Comparison of ENCODE assay signal across 19 mouse cellular contexts in genomic region chr6:48702601-48703000, GRCm38 (mm10). TPM values are rescaled to one million over a fixed set of nuclear protein-coding genes. Genes with fewer than 3 reads are reported as not detected.
DNase-seq lines count a peak whose midpoint lies in the region; ATAC-seq lines count a peak whose summit lies in the region.
"Had no signal": no experiment of that assay in that cellular context is flagged by ENCODE, and none has a peak within 500 bp of the region (broad histone marks: within the 10 kb centered on the region; RNA-seq: fewer than 3 reads in every experiment).

No protein-coding gene starts in this region.

- intact Hi-C loops in left cerebral cortex, postnatal 14 days (cut with DNase I): no loop called here

- 58% methylated on average over 5 of the region's 5 CpGs for WGBS in heart, embryonic 13.5 days
- 58% methylated on average over 5 of the region's 5 CpGs for WGBS in kidney, embryonic 16.5 days

- no peak for ATAC-seq in heart, embryonic 13.5 days (ENCODE audit: extremely low read depth, insufficient number of reproducible peaks, low FRiP score, low TSS enrichment)
- no peak for ATAC-seq in kidney, embryonic 16.5 days (ENCODE audit: low FRiP score, low TSS enrichment)
- ATAC-seq: midbrain, embryonic 13.5 days had no signal

- peak overlapping the region; percentile 76 for H3K27ac ChIP-seq in heart, embryonic 13.5 days (replicated peaks)
- peak overlapping the region; percentile 79; the same call in 1 of the 2 replicates for H3K27ac ChIP-seq in kidney, embryonic 16.5 days (ENCODE audit: low read length)
- H3K27ac ChIP-seq: embryonic facial prominence, embryonic 15.5 days; forebrain, embryonic 12.5 days; liver, embryonic 13.5 days; midbrain, embryonic 13.5 days; neural tube, embryonic 12.5 days; stomach, embryonic 15.5 days had no signal

- H3K4me3 ChIP-seq in heart, embryonic 13.5 days: no peak overlapping the region
- no peak overlapping the region for H3K4me3 ChIP-seq in kidney, embryonic 16.5 days (ENCODE audit: low read length)
- H3K4me3 ChIP-seq: embryonic facial prominence, embryonic 15.5 days; forebrain, embryonic 12.5 days; liver, embryonic 13.5 days; midbrain, embryonic 13.5 days; neural tube, embryonic 12.5 days; stomach, embryonic 15.5 days had no signal

- 0 out of 2 replicates have a peak, but pooled peaks cover 2% of the 10 kb centered on the region for H3K4me1 ChIP-seq in heart, embryonic 13.5 days
- no peaks in the 10 kb centered on the region for H3K4me1 ChIP-seq in kidney, embryonic 16.5 days (ENCODE audit: insufficient read depth, low read length)
- H3K4me1 ChIP-seq: embryonic facial prominence, embryonic 15.5 days; forebrain, embryonic 12.5 days; liver, embryonic 13.5 days; midbrain, embryonic 13.5 days; neural tube, embryonic 12.5 days; stomach, embryonic 15.5 days had no signal

- no peak overlapping the region for H3K4me2 ChIP-seq in heart, embryonic 13.5 days
- H3K4me2 ChIP-seq in kidney, embryonic 16.5 days (replicated peaks; ENCODE audit: low read depth, low read length): no peak overlapping the region
- H3K4me2 ChIP-seq: embryonic facial prominence, embryonic 15.5 days; forebrain, embryonic 12.5 days; liver, embryonic 13.5 days; midbrain, embryonic 13.5 days; neural tube, embryonic 12.5 days; stomach, embryonic 15.5 days had no signal

- H3K9me3 ChIP-seq in heart, embryonic 13.5 days: no peaks in the 10 kb centered on the region
- no peaks in the 10 kb centered on the region for H3K9me3 ChIP-seq in kidney, embryonic 16.5 days (ENCODE audit: low read length)
- H3K9me3 ChIP-seq: embryonic facial prominence, embryonic 15.5 days; forebrain, embryonic 12.5 days; liver, embryonic 13.5 days; midbrain, embryonic 13.5 days; neural tube, embryonic 12.5 days; stomach, embryonic 15.5 days had no signal

- no peak for DNase-seq in heart, postnatal 4 days
- no peak for DNase-seq in kidney, adult 11 months
- DNase-seq in 3T3-L1 (ENCODE audit: low read depth, low spot score) (peak; percentile 15), R1 (ENCODE audit: low read depth, low spot score) (peak; percentile 23)
- DNase-seq in left cerebral cortex, postnatal 14 days (ENCODE audit: low spot score in 2 of 2): no peak
- DNase-seq: adrenal gland, adult 8-10 months; cerebellum, adult 8-10 months; layer of hippocampus, adult 9-11 months; liver, embryonic 13.5 days; lung, postnatal 4 days; right cerebral cortex, postnatal 4 days had no signal

- no peaks in the 10 kb centered on the region for H3K27me3 ChIP-seq in heart, embryonic 13.5 days (replicated peaks)
- no peaks in the 10 kb centered on the region for H3K27me3 ChIP-seq in kidney, embryonic 16.5 days (ENCODE audit: insufficient read depth, low read length)
- H3K27me3 ChIP-seq: embryonic facial prominence, embryonic 15.5 days; forebrain, embryonic 12.5 days; liver, embryonic 13.5 days; midbrain, embryonic 13.5 days; neural tube, embryonic 12.5 days; stomach, embryonic 15.5 days had no signal

- peaks cover 11% of the 10 kb centered on the region for H3K36me3 ChIP-seq in heart, embryonic 13.5 days
- no peaks in the 10 kb centered on the region for H3K36me3 ChIP-seq in kidney, embryonic 16.5 days (ENCODE audit: insufficient read depth, low read length)
- H3K36me3 ChIP-seq: embryonic facial prominence, embryonic 15.5 days; forebrain, embryonic 12.5 days; liver, embryonic 13.5 days; midbrain, embryonic 13.5 days; neural tube, embryonic 12.5 days; stomach, embryonic 15.5 days had no signal

- H3K9ac ChIP-seq in heart, embryonic 13.5 days: no peak overlapping the region
- H3K9ac ChIP-seq in kidney, embryonic 16.5 days (replicated peaks; ENCODE audit: low read length): no peak overlapping the region
- H3K9ac ChIP-seq: embryonic facial prominence, embryonic 15.5 days; forebrain, embryonic 12.5 days; liver, embryonic 13.5 days; midbrain, embryonic 13.5 days; neural tube, embryonic 12.5 days; stomach, embryonic 15.5 days had no signal

RNA-seq across cellular contexts. Expression of gene Gimap6, which starts 5.4 kb away (rescaled TPM):
- polyA plus RNA-seq in heart, embryonic 13.5 days (2015; fragmentation: Nextera tagmentation; extraction: Ambion mirVana): 33.4 TPM in 2 replicates
- 10 to 100 TPM; 62.2 to 64.7 TPM for total RNA-seq in heart, postnatal 4 days (2021)
- 59.4 and 67.3 TPM in 2 replicates for polyA plus RNA-seq in kidney, embryonic 16.5 days (2015; fragmentation: Nextera tagmentation; extraction: Ambion mirVana)
- 1 to 10 TPM; 6.4 to 6.5 TPM for total RNA-seq in left cerebral cortex, postnatal 14 days (2021)

RNA-seq across cellular contexts. Expression of gene Gm28053, which starts 15.8 kb away (rescaled TPM):
- 3.7 and 5.0 TPM in 2 replicates for polyA plus RNA-seq in heart, embryonic 13.5 days (2015; fragmentation: Nextera tagmentation; extraction: Ambion mirVana)
- 1 to 10 TPM; 7.1 to 7.2 TPM for total RNA-seq in heart, postnatal 4 days (2021)
- 1.4 and 2.4 TPM in 2 replicates for polyA plus RNA-seq in kidney, embryonic 16.5 days (2015; fragmentation: Nextera tagmentation; extraction: Ambion mirVana)
- 1 to 10 TPM in 1 of 2 experiments, not detected in 1; 1.4 TPM for total RNA-seq in left cerebral cortex, postnatal 14 days (2021)
- polyA plus RNA-seq: forebrain, embryonic 12.5 days; midbrain, embryonic 13.5 days had no signal

RNA-seq across cellular contexts. Expression of gene Gimap7, which starts 15.8 kb away (rescaled TPM):
- polyA plus RNA-seq in heart, embryonic 13.5 days (2015; fragmentation: Nextera tagmentation; extraction: Ambion mirVana): not detected in 2 replicates
- total RNA-seq in heart, postnatal 4 days (2021): not detected
- polyA plus RNA-seq in kidney, embryonic 16.5 days (2015; fragmentation: Nextera tagmentation; extraction: Ambion mirVana): not detected in 2 replicates
- total RNA-seq in left cerebral cortex, postnatal 14 days (2021): not detected
- total RNA-seq: left cerebral cortex, postnatal 25 days had no signal
- polyA plus RNA-seq: forebrain, embryonic 12.5 days; midbrain, embryonic 13.5 days; neural tube, embryonic 12.5 days; stomach, embryonic 15.5 days had no signal

RNA-seq across cellular contexts. Expression of gene Gimap4, which starts 18.3 kb away (rescaled TPM):
- 18.4 and 19.1 TPM in 2 replicates for polyA plus RNA-seq in heart, embryonic 13.5 days (2015; fragmentation: Nextera tagmentation; extraction: Ambion mirVana)
- 10 to 100 TPM; 41.2 to 50.1 TPM for total RNA-seq in heart, postnatal 4 days (2021)
- 84.6 and 86.0 TPM in 2 replicates for polyA plus RNA-seq in kidney, embryonic 16.5 days (2015; fragmentation: Nextera tagmentation; extraction: Ambion mirVana)
- under 1 TPM; 0.40 to 0.90 TPM for total RNA-seq in left cerebral cortex, postnatal 14 days (2021)

RNA-seq across cellular contexts. Expression of gene Gimap9, which starts 26.7 kb away (rescaled TPM):
- 7.5 and 8.7 TPM in 2 replicates for polyA plus RNA-seq in heart, embryonic 13.5 days (2015; fragmentation: Nextera tagmentation; extraction: Ambion mirVana)
- total RNA-seq in heart, postnatal 4 days (2021): 1 to 10 TPM; 6.7 to 7.0 TPM
- 12.7 and 14.8 TPM in 2 replicates for polyA plus RNA-seq in kidney, embryonic 16.5 days (2015; fragmentation: Nextera tagmentation; extraction: Ambion mirVana)
- total RNA-seq in left cerebral cortex, postnatal 14 days (2021): 1 to 10 TPM in 1 of 2 experiments, under 1 TPM in 1; 0.83 to 1.4 TPM

Comparison
In these comparisons a context has a peak if more than half of its experiments do, and no peak if none do; other contexts are left out.
1. DNase-seq: peak in 3T3-L1 (single experiment) and R1 (single experiment); none in heart, postnatal 4 days (single experiment), kidney, adult 11 months (single experiment) and left cerebral cortex, postnatal 14 days (0 of 2).
2. RNA of gene Gimap6, which starts 5.4 kb away (total RNA-seq): 62.2 to 64.7 TPM in heart, postnatal 4 days; 6.4 to 6.5 TPM in left cerebral cortex, postnatal 14 days; every median in the first group is over 4 times any median in the second.